ENCODE assay signal across 8 mouse cellular contexts in the genomic region with DNA sequence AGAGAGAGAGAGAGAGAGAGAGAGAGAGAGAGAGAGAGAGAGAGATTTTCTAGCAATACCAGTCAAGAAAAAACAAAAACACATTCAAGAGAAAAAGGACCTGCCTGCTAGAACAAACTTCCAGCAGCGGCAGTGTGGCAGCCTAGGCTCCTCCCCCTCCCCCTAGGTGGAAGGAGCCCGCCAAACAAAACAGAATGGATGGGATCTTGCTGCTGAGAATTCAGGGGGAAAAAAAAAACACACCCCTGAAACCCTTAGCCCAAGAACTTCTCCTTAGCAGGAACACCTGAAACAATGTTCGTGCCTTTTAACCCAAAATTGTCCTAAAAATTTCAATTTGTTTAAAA. TPM values are rescaled to one million over a fixed set of nuclear protein-coding genes. Genes with fewer than 3 reads are reported as not detected.
DNase-seq lines count a peak whose midpoint lies in the region; ATAC-seq and TF ChIP-seq lines count a peak whose summit lies in the region.
"Had no signal": no experiment of that assay in that cellular context is flagged by ENCODE, and none has a peak within 500 bp of the region (broad histone marks: within the 10 kb centered on the region; RNA-seq: fewer than 3 reads in every experiment).

No protein-coding gene starts in this region.

- H3K4me1 ChIP-seq in thymus, adult 2 months (replicated peaks; ENCODE audit: control insufficient read depth, insufficient read depth, low read length), result peaks cover 5% of the 10 kb centered on the region
- H3K4me1 ChIP-seq in forebrain, embryonic 13.5 days, result peaks cover 12% of the 10 kb centered on the region
- H3K4me1 ChIP-seq in liver, embryonic 13.5 days (replicated peaks), result peaks cover 53% of the 10 kb centered on the region

- peak overlapping the region; percentile 57 for H3K9ac ChIP-seq in forebrain, embryonic 13.5 days
- H3K9ac ChIP-seq in liver, embryonic 13.5 days, result peak overlapping the region; percentile 77

- peak; percentile 65 for ATAC-seq in forebrain, embryonic 13.5 days
- ATAC-seq in liver, embryonic 13.5 days (ENCODE audit: low read depth), result peak; percentile 62
- no peak for ATAC-seq in inflammation-experienced regulatory T-cells, adult 6 months

- H3K27me3 ChIP-seq in thymus, adult 2 months (ENCODE audit: control insufficient read depth, insufficient read depth, low read length), result no peaks in the 10 kb centered on the region
- H3K27me3 ChIP-seq in forebrain, embryonic 13.5 days, result no peaks in the 10 kb centered on the region
- H3K27me3 ChIP-seq in liver, embryonic 13.5 days, result no peaks in the 10 kb centered on the region

- no peak overlapping the region for H3K27ac ChIP-seq in thymus, adult 2 months (ENCODE audit: control insufficient read depth, insufficient read depth, low read length)
- no peak overlapping the region for H3K27ac ChIP-seq in forebrain, embryonic 13.5 days
- peak overlapping the region; percentile 67 for H3K27ac ChIP-seq in liver, embryonic 13.5 days

- TF ChIP-seq POLR2A in thymus, adult 2 months (IDR thresholded peaks at IDR 0.05; ENCODE audit: control insufficient read depth, extremely low read depth, insufficient read depth, low read length, poor library complexity), result no peak

- no peaks in the 10 kb centered on the region for H3K36me3 ChIP-seq in thymus, adult 2 months (ENCODE audit: control insufficient read depth, insufficient read depth, low read length)
- no peaks in the 10 kb centered on the region for H3K36me3 ChIP-seq in forebrain, embryonic 13.5 days (ENCODE audit: poor library complexity, severe bottlenecking)
- no peaks in the 10 kb centered on the region for H3K36me3 ChIP-seq in liver, embryonic 13.5 days

- H3K9me3 ChIP-seq in forebrain, embryonic 13.5 days (replicated peaks), result no peaks in the 10 kb centered on the region
- H3K9me3 ChIP-seq in liver, embryonic 13.5 days (replicated peaks), result no peaks in the 10 kb centered on the region

- peak; percentile 28 for DNase-seq in thymus, adult 2 months
- DNase-seq in thymus, adult 18-20 months, result no peak
- DNase-seq in liver, embryonic 13.5 days, result no peak
- peak; percentile 44 for DNase-seq in thymus, postnatal 14 days
- no peak for DNase-seq in layer of hippocampus, adult 9-10 months (ENCODE audit: low spot score)

- peak overlapping the region; percentile 62 for H3K4me2 ChIP-seq in forebrain, embryonic 13.5 days
- H3K4me2 ChIP-seq in liver, embryonic 13.5 days, result peak overlapping the region; percentile 74

- no peak for TF ChIP-seq CTCF in thymus, adult 2 months (IDR thresholded peaks at IDR 0.05; ENCODE audit: borderline replicate concordance, control insufficient read depth, extremely low read depth, insufficient read depth, low read length, poor library complexity)

- 19% methylated on average over 3 of the region's 3 CpGs for WGBS in thymus, adult 2 months
- WGBS in forebrain, embryonic 13.5 days, result 2% methylated on average over 3 of the region's 3 CpGs
- 8% methylated on average over 3 of the region's 3 CpGs for WGBS in liver, embryonic 13.5 days (ENCODE audit: insufficient replicate concordance)

- peak overlapping the region; percentile 37 for H3K4me3 ChIP-seq in thymus, adult 2 months (ENCODE audit: control insufficient read depth, insufficient read depth, low read length)
- H3K4me3 ChIP-seq in forebrain, embryonic 13.5 days, result peak overlapping the region; percentile 34
- peak overlapping the region; percentile 58 for H3K4me3 ChIP-seq in liver, embryonic 13.5 days (replicated peaks)

RNA-seq across cellular contexts. Expression of a gene that starts 17.6 kb away (rescaled TPM):
- 54.8 and 56.4 TPM in 2 replicates for polyA plus RNA-seq in thymus, adult 2 months (2012; rRNA removed)
- 0.12 TPM in 1 of 2 replicates, not detected in the other for polyA plus RNA-seq in forebrain, embryonic 13.5 days (2015; fragmentation: Nextera tagmentation; extraction: Ambion mirVana)
- 4.4 and 5.5 TPM in 2 replicates for polyA plus RNA-seq in liver, embryonic 13.5 days (2015; fragmentation: Nextera tagmentation; extraction: Ambion mirVana)
- 10 to 100 TPM in 2 of 3 experiments, under 1 TPM in 1; 0.69 to 12.3 (median 11.3) TPM for polyA plus RNA-seq in inflammation-experienced regulatory T-cells, adult 6 months (2017; shearing (Covaris generic))

RNA-seq across cellular contexts. Expression of a gene that starts 17.6 kb away (rescaled TPM):
- 4.3 and 4.7 TPM in 2 replicates for polyA plus RNA-seq in thymus, adult 2 months (2012; rRNA removed)
- polyA plus RNA-seq in forebrain, embryonic 13.5 days (2015; fragmentation: Nextera tagmentation; extraction: Ambion mirVana), result 0.18 TPM in 1 of 2 replicates, not detected in the other
- polyA plus RNA-seq in liver, embryonic 13.5 days (2015; fragmentation: Nextera tagmentation; extraction: Ambion mirVana), result 3.5 and 3.6 TPM in 2 replicates
- 1 to 10 TPM in 1 of 3 experiments, under 1 TPM in 1, not detected in 1; 0.55 to 1.3 TPM for polyA plus RNA-seq in inflammation-experienced regulatory T-cells, adult 6 months (2017; shearing (Covaris generic))

RNA-seq across cellular contexts. Expression of a gene that starts 34.1 kb away (rescaled TPM):
- polyA plus RNA-seq in thymus, adult 2 months (2012; rRNA removed), result 0.23 and 0.27 TPM in 2 replicates
- polyA plus RNA-seq in forebrain, embryonic 13.5 days (2015; fragmentation: Nextera tagmentation; extraction: Ambion mirVana), result not detected in 2 replicates
- 2.1 and 2.2 TPM in 2 replicates for polyA plus RNA-seq in liver, embryonic 13.5 days (2015; fragmentation: Nextera tagmentation; extraction: Ambion mirVana)
- not detected for polyA plus RNA-seq in inflammation-experienced regulatory T-cells, adult 6 months (2017; shearing (Covaris generic))

RNA-seq across cellular contexts. Expression of a gene that starts 34.2 kb away (rescaled TPM):
- 4.0 and 4.3 TPM in 2 replicates for polyA plus RNA-seq in thymus, adult 2 months (2012; rRNA removed)
- 0.04 TPM in 1 of 2 replicates, not detected in the other for polyA plus RNA-seq in forebrain, embryonic 13.5 days (2015; fragmentation: Nextera tagmentation; extraction: Ambion mirVana)
- polyA plus RNA-seq in liver, embryonic 13.5 days (2015; fragmentation: Nextera tagmentation; extraction: Ambion mirVana), result 1.2 and 1.8 TPM in 2 replicates
- 1 to 10 TPM in 2 of 3 experiments, not detected in 1; 2.8 to 5.6 TPM for polyA plus RNA-seq in inflammation-experienced regulatory T-cells, adult 6 months (2017; shearing (Covaris generic))

RNA-seq across cellular contexts. Expression of a gene that starts 49.1 kb away (rescaled TPM):
- polyA plus RNA-seq in thymus, adult 2 months (2012; rRNA removed), result 0.08 and 0.09 TPM in 2 replicates
- 0.05 TPM in 1 of 2 replicates, not detected in the other for polyA plus RNA-seq in forebrain, embryonic 13.5 days (2015; fragmentation: Nextera tagmentation; extraction: Ambion mirVana)
- 0.63 and 0.71 TPM in 2 replicates for polyA plus RNA-seq in liver, embryonic 13.5 days (2015; fragmentation: Nextera tagmentation; extraction: Ambion mirVana)
- not detected for polyA plus RNA-seq in inflammation-experienced regulatory T-cells, adult 6 months (2017; shearing (Covaris generic))
- polyA plus RNA-seq: cortical plate, adult 2 months had no signal

Comparison
In these comparisons a context has a peak if more than half of its experiments do, and no peak if none do; other contexts are left out.
1. DNase-seq: peak in thymus, adult 2 months (single experiment) and thymus, postnatal 14 days (single experiment); none in thymus, adult 18-20 months (0 of 2), liver, embryonic 13.5 days (single experiment) and layer of hippocampus, adult 9-10 months (single experiment).
2. Peak in every context shown above with its lines, with median percentiles within 50 percentile points of each other: H3K4me3 ChIP-seq.